Mouse (Mus musculus) midbrain, embryonic 12.5 days (tissue): ENCODE measurements around the gene Smad3. TPM values are rescaled to one million over a fixed set of nuclear protein-coding genes. Genes with fewer than 3 reads are reported as not detected.

Experiments used
- ATAC-seq: fragments of 200-750 bp; cut with Nextera tagmentation; 2 replicates; pipeline ENCODE4 v1.8.0; 2017; ENCODE audit warnings: low read depth, moderate TSS enrichment, moderate library complexity; ENCODE audit not compliant: low FRiP score
- H3K27ac ChIP-seq: fragments of 300-500 bp; sonication (generic); replicated peaks from 2 replicates; pipeline ENCODE4 v1.5.1; 2016; ENCODE audit warnings: mild to moderate bottlenecking
- H3K27me3 ChIP-seq: fragments of 300-500 bp; sonication (generic); 2 replicates; pipeline ENCODE4 v1.6.1; 2016; ENCODE audit warnings: mild to moderate bottlenecking
- H3K36me3 ChIP-seq: fragments of 300-500 bp; sonication (generic); 2 replicates; pipeline ENCODE4 v1.6.1; 2016
- H3K4me1 ChIP-seq: fragments of 300-500 bp; sonication (generic); 2 replicates; pipeline ENCODE4 v1.6.1; 2016
- H3K4me2 ChIP-seq: fragments of 300-500 bp; sonication (generic); replicated peaks from 2 replicates; pipeline ENCODE4 v1.6.1; 2016; ENCODE audit warnings: mild to moderate bottlenecking, moderate library complexity
- H3K4me3 ChIP-seq: fragments of 300-500 bp; sonication (generic); 2 replicates; pipeline ENCODE4 v1.5.1; 2016; ENCODE audit warnings: mild to moderate bottlenecking
- H3K9ac ChIP-seq: fragments of 300-500 bp; sonication (generic); replicated peaks from 2 replicates; pipeline ENCODE4 v1.6.1; 2016; ENCODE audit warnings: mild to moderate bottlenecking, moderate library complexity
- H3K9me3 ChIP-seq: fragments of 300-500 bp; sonication (generic); 2 replicates; pipeline ENCODE4 v1.6.1; 2016; ENCODE audit warnings: mild to moderate bottlenecking
- WGBS: fragments of 180-500 bp; shearing (Covaris S2); methylation state at CpG from one replicate; pipeline ENCODE4 v1.1.7; 2016; 5-methylcytosine and 5-hydroxymethylcytosine counted together
- polyA plus RNA-seq: library from polyadenylated mRNA; unstranded; fragments of >200 nt; fragmentation: Nextera tagmentation; extraction: Ambion mirVana; gene quantifications from 2 replicates; pipeline ENCODE4 v1.2.1, GENCODE M21; 2016

Gene Smad3
- polyA plus RNA-seq, 1 experiment from 2014 or later = 31.2 TPM

DNA sequence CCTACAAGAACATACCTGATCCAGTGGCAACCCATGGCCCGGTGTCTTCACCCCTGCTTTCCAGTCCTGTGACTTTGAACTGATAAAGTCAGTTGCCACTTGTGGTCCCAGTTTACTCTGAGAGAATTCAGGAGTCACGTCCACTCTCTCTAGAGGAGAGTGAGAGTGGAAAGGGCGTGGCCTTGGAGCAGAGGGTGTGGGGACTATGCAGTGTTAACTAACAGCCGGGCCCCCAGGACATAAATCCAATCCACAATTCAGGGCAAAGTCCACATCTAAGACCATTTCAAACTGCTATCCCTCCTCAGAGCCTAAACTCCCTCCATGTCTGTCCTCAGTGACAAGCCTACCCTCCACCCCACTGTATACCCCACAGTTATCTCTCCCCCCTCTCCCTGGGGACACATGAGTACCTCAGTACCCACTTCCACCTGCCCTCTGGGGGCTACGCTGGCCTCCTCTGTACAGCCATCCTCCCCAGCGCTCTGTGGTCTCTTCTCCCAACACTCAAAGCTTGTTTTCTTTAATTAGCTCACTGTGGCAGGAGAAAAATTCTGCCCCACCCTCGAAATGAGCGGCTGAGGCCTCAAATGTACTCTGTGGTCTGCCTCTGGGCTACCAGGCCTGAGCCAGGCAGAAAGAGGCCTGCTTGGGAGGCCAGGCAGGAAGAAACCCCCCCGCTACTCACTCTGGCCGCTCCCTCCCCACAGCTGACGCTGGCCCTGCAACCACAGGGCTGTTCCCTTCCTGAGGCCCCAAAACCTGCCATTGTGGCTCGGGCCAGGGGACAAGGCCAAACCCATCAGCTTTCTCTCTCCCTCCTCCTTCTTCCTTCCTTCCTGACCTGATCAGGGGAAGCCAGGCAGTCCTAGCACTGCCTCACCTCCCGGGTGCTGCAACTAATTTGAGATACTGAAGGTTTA, 31.4 kb downstream of the Smad3 start:
- Histone ChIP-seq H3K27me3 (no peaks in the 10 kb centered on the region), H3K9me3 (no peaks in the 10 kb centered on the region), H3K36me3 (no peaks in the 10 kb centered on the region), H3K9ac (no peak overlapping the region), H3K4me1 (peaks cover 13% of the 10 kb centered on the region), H3K4me3 (no peak overlapping the region), H3K27ac (no peak overlapping the region), H3K4me2 (no peak overlapping the region)
- WGBS = 70% methylated on average over 13 of the region's 13 CpGs
- ATAC-seq = no peak

DNA sequence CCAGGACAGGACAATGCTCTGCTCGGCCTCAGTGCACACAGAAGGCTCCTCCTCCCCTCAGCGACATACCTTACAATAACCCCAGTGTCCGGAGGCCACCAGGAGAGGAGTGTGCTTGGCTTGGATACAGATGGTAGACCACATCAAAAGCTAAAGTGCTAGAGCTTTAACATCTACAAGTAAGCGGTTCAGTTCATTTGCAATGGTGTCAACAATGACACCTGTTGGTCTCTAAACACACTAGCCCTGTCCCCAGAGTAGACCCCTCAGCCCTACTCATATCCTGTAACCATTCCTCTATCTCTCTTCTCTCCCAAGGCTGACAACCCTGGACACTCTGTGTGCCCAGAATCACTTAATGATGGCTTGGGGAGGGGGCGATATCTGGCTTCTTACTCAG, 33.0 kb downstream of the Smad3 start:
- Histone ChIP-seq H3K9ac (no peak overlapping the region), H3K4me2 (no peak overlapping the region), H3K4me3 (no peak overlapping the region), H3K9me3 (no peaks in the 10 kb centered on the region), H3K27me3 (no peaks in the 10 kb centered on the region), H3K27ac (no peak overlapping the region), H3K4me1 (peaks cover 13% of the 10 kb centered on the region), H3K36me3 (no peaks in the 10 kb centered on the region)
- ATAC-seq = no peak
- 91% methylated on average over 5 of the region's 5 CpGs for WGBS

- Histone ChIP-seq H3K36me3 (no peaks in the 10 kb centered on the region), H3K4me1 (peaks cover 10% of the 10 kb centered on the region), H3K9me3 (no peaks in the 10 kb centered on the region), H3K27me3 (no peaks in the 10 kb centered on the region), H3K4me3 (no peak overlapping the region), H3K4me2 (no peak overlapping the region), H3K9ac (no peak overlapping the region), H3K27ac (no peak overlapping the region)
- ATAC-seq = no peak
- WGBS = 79% methylated on average over 9 of the region's 9 CpGs
Observed at GRCm38 (mm10) chr9:63722918-63723317, 34.9 kb downstream of the Smad3 start.

DNA sequence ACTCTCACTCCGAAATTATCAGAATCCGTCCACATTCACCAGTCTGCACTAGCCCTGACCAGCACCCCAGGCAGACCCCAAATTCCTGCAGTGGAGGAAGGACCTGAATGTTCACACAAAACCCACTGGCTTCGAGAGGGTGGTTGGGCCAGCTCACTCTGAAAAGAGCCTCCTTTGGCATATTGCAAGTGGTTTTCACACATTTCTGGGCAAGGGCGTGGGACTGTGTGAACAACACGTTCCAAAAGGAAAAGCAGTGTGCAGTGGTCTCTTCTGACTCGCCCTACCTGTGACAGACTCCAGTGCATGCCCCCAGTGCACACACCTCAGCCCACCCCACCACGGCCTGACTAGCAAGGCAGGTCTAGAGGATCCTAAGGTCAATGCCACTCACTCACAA, 35.4 kb downstream of the Smad3 start:
- H3K4me2 ChIP-seq = no peak overlapping the region
- H3K36me3 ChIP-seq = no peaks in the 10 kb centered on the region
- 91% methylated on average over 7 of the region's 7 CpGs for WGBS
- H3K27me3 ChIP-seq = no peaks in the 10 kb centered on the region
- H3K9ac ChIP-seq = no peak overlapping the region
- peaks cover 10% of the 10 kb centered on the region for H3K4me1 ChIP-seq
- no peak for ATAC-seq
- H3K4me3 ChIP-seq = no peak overlapping the region
- H3K27ac ChIP-seq = no peak overlapping the region
- H3K9me3 ChIP-seq = no peaks in the 10 kb centered on the region

DNA sequence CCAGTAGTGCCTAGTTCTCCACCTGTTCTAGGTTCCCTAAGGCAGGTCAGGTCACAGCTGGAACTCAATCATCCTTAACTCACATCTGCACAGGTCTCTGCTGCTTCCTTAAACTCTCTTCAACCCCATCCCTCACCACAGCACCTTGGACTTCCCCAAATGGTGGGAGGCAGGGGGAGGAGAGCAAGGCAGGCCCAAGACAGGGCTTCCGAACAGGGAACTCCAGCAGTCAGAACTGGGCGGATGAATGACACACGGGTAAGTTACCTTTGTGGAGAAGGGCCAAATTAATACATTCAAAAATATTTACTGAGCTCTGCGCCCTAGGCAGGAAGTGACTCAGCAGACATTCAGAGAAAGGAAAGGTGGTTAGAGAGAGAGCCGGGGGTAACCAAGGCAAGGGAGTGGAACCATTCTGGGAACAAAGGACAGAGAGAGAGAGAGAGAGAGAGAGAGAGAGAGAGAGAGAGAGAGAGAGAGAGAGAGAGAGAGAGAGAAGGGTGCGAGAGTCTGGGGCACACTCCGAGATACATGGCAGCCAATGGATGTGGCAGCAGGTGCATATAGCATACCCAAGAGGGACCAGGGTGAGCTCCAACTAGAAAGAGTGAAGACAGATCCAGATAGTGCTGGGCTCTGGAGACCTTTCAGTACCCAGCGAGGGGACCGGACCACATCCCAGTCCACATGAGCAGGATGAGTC, 36.1 kb downstream of the Smad3 start:
- Histone ChIP-seq H3K4me2 (no peak overlapping the region), H3K4me1 (peaks cover 8% of the 10 kb centered on the region; the same call in 1 of the 2 replicates), H3K4me3 (no peak overlapping the region), H3K36me3 (no peaks in the 10 kb centered on the region), H3K27ac (no peak overlapping the region), H3K27me3 (no peaks in the 10 kb centered on the region), H3K9me3 (no peaks in the 10 kb centered on the region), H3K9ac (no peak overlapping the region)
- WGBS = 93% methylated on average over 8 of the region's 9 CpGs
- ATAC-seq = no peak

GRCm38 (mm10) chr9:63720715-63721114, 37.1 kb downstream of the Smad3 start:
- H3K27me3 ChIP-seq = no peaks in the 10 kb centered on the region
- peaks cover 12% of the 10 kb centered on the region for H3K4me1 ChIP-seq
- no peak overlapping the region for H3K9ac ChIP-seq
- ATAC-seq = no peak
- no peaks in the 10 kb centered on the region for H3K9me3 ChIP-seq
- WGBS = 89% methylated on average over 6 of the region's 6 CpGs
- no peak overlapping the region for H3K4me3 ChIP-seq
- no peak overlapping the region for H3K27ac ChIP-seq
- H3K36me3 ChIP-seq = no peaks in the 10 kb centered on the region
- H3K4me2 ChIP-seq = no peak overlapping the region

- H3K4me1 ChIP-seq = peaks cover 12% of the 10 kb centered on the region
- no peaks in the 10 kb centered on the region for H3K27me3 ChIP-seq
- no peaks in the 10 kb centered on the region for H3K36me3 ChIP-seq
- no peak for ATAC-seq
- H3K4me3 ChIP-seq = no peak overlapping the region
- no peak overlapping the region for H3K27ac ChIP-seq
- no peaks in the 10 kb centered on the region for H3K9me3 ChIP-seq
- H3K9ac ChIP-seq = no peak overlapping the region
- WGBS = 88% methylated on average over 16 of the region's 16 CpGs
- H3K4me2 ChIP-seq = no peak overlapping the region
Observed at GRCm38 (mm10) chr9:63719770-63720440, 37.9 kb downstream of the Smad3 start.

DNA sequence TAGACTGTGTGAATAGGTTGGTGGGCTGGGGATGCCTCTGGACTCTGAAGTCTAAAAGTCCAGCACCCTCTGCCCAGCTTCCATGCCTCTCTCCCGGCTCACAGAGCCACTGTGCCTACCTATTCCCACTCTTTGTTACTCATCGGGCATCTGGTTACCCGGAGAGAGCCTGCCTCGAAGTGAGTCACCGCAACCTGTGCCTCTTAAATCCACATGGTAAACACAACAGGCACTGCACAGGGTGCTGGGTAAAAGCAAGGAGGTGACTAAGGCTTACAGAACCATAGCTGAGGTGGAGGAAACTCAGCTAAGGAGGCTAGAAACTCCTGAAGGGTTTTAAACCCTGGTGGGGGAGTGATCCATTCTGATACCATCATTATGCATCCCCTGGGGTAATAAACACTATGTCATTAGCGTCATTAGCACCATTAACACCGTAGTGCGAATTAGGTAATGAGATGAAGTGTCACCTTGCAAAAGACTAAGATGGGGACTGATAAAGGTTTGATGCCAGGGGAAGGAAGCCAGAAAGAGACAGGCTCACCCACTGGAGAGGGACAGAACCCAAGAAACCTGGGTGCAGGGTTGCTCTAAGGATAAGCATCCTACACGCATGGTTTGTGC, 38.9 kb downstream of the Smad3 start:
- no peak overlapping the region for H3K4me3 ChIP-seq
- 92% methylated on average over 9 of the region's 9 CpGs for WGBS

GRCm38 (mm10) chr9:63718170-63718569, 39.6 kb downstream of the Smad3 start:
- no peaks in the 10 kb centered on the region for H3K27me3 ChIP-seq
- no peak overlapping the region for H3K4me2 ChIP-seq
- peaks cover 13% of the 10 kb centered on the region for H3K4me1 ChIP-seq
- ATAC-seq = no peak
- H3K36me3 ChIP-seq = no peaks in the 10 kb centered on the region
- no peaks in the 10 kb centered on the region for H3K9me3 ChIP-seq
- 91% methylated on average over 4 of the region's 4 CpGs for WGBS
- H3K4me3 ChIP-seq = no peak overlapping the region
- no peak overlapping the region for H3K9ac ChIP-seq
- no peak overlapping the region for H3K27ac ChIP-seq

More for the DNA sequence above, 38.9 kb downstream of the Smad3 start:
- no peaks in the 10 kb centered on the region for H3K27me3 ChIP-seq
- ATAC-seq = no peak
- no peak overlapping the region for H3K9ac ChIP-seq
- H3K36me3 ChIP-seq = no peaks in the 10 kb centered on the region
- H3K4me1 ChIP-seq = peaks cover 12% of the 10 kb centered on the region
- no peak overlapping the region for H3K27ac ChIP-seq
- no peak overlapping the region for H3K4me2 ChIP-seq
- no peaks in the 10 kb centered on the region for H3K9me3 ChIP-seq

DNA sequence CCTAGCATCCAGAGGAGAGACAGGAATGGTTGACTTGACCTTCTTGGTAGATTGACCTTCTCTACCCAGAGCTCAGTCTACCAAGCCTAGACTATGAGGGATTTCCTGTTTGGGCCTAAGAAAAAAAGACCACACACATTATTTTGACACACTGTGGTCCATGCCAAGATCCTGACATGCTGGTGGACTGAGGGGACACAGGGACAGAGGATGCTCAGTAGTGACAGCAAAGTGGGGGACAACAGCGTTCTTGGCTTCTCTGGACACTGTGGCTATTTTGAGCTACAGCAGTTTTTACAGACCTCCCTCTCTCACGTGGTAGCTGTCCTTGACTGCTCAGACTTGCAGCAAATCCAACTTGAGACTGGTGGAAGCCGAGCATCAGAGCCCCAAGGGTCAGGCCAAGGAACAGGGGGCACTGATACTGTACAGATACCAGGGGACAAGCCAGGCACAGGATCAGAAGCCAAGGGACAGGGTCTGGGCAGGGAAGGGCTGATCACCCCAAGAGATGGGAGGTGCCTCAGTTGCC, 40.3 kb downstream of the Smad3 start:
- H3K27ac ChIP-seq = no peak overlapping the region
- H3K4me2 ChIP-seq = no peak overlapping the region
- no peaks in the 10 kb centered on the region for H3K9me3 ChIP-seq
- H3K4me1 ChIP-seq = peaks cover 19% of the 10 kb centered on the region
- H3K9ac ChIP-seq = no peak overlapping the region
- WGBS = 85% methylated on average over 3 of the region's 3 CpGs
- no peak for ATAC-seq
- no peak overlapping the region for H3K4me3 ChIP-seq
- H3K27me3 ChIP-seq = no peaks in the 10 kb centered on the region
- no peaks in the 10 kb centered on the region for H3K36me3 ChIP-seq
